Mouse (Mus musculus): ENCODE results near the gene Rnf145.

DNA sequence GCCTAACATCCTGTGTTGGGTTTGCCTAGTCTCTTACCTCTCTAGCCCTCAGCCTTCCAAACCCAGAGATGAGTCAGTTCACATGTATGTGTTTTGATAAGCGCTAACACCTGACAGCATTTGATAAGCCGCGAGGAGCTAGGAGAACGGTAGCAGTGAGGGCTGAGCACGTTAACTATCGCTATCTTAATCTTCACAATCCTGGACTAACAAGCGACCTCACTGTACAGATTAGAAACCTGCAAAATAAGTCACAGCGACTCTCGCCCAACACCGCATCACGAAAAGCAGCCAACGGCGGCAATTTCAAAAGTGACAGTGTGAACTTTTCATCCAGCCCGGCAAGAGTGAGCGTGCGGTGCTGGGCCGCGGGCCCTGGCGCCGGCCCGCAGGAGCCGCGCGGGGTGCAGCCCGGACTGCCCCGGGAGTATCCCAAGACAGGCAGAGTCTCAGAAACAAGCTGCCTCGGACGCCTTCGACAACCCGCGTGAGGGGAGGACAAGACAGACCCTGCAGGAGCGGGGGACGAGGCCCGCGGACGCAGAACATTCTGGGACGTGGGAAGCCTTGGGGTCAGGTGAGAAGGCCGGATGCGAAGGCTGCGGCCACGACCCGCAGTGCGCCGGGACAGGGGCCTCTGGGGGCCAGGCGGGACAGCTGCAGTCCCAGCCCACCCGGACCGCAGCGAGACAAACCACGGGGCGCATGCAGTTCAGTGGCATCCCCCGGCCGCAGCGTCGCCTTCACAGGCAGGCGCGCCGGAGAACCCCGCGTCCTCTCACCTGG lies 48.9 kb upstream of the Rnf145 start:
- TF ChIP-seq CTCF (IDR thresholded peaks at IDR 0.05; ENCODE audit: low read depth, low read length), result no peak
- no peak for TF ChIP-seq POLR2A (IDR thresholded peaks at IDR 0.05; ENCODE audit: insufficient read depth, low read length)

Data from ES-Bruce4 (cell line).